Mouse (Mus musculus): ENCODE data around the gene Ankrd34c.

DNA sequence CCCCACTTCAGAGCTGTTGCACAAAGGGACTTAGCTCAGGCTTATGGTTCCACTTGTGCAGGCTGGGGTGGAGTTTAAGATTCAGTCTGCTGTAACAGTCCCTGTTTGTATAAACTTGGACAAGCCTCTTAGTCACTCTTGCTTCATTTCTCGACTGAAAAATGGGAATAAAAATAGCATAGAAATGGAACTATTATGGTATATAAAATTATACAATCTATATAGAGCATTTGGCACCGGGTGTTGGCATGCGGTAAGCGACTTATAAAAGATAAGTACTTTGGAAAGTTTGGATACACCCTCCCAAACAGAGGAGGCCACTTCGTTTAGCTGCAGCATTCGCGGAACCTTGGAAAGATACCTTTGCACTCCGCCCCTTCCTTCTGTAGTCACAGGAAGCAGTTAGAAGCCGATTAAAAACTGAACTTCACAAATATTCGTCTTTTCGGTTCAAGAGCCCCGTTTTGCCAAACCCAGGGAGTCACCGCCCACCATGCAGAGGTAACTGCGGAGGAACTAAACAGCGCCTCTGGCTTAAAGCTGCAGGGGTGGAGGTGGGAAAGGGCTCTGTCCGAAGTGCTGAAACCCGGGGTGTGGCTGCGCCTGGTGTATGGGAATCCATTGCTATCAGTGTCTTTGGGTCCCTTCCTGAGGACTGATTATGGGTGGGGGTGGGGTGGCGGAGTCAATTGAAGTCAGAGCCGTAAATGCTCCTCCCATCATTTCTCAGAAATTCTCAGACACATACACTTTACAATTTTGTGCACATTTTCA is 1.2 kb downstream of the Ankrd34c start:
- TF ChIP-seq CTCF (IDR thresholded peaks at IDR 0.05; ENCODE audit: low read depth, low read length) (no peak), POLR2A (IDR thresholded peaks at IDR 0.05; ENCODE audit: extremely low read depth, insufficient read depth, low read length) (no peak)

All from liver, adult 2 months (tissue).